Mouse (Mus musculus): ENCODE data around the gene Gm21976. TPM values are rescaled to one million over a fixed set of nuclear protein-coding genes. Genes with fewer than 3 reads are reported as not detected.

The Gm21976 gene
- total RNA-seq, 1 experiment from 2014 or later = not detected

DNA sequence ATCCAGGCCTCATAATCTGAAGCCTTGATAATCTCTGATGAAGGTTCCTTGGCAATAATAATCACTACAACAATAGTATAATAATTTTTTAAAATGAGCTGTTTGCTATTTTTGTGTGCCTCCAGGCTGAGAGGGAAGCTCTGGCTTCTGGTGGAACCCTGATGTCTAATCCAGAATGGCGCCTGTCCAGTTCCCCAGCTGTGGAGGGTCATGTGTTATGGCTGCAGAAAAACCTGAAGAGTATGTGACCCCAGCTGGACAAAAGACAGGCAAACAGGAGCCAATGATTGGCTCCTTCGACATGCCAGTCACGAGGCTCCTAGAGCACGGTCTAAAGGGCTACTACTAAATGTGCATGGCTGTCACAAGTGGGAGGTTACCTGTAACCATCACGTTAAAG, 60.8 kb downstream of the Gm21976 start:
- ATAC-seq (ENCODE audit: extremely low read depth, insufficient number of reproducible peaks, low FRiP score, poor library complexity, severe bottlenecking) = no peak

- ATAC-seq (ENCODE audit: extremely low read depth, insufficient number of reproducible peaks, low FRiP score, poor library complexity, severe bottlenecking) = no peak
Measured at GRCm38 (mm10) chr13:98349491-98349890, 69.8 kb downstream of the Gm21976 start.

DNA sequence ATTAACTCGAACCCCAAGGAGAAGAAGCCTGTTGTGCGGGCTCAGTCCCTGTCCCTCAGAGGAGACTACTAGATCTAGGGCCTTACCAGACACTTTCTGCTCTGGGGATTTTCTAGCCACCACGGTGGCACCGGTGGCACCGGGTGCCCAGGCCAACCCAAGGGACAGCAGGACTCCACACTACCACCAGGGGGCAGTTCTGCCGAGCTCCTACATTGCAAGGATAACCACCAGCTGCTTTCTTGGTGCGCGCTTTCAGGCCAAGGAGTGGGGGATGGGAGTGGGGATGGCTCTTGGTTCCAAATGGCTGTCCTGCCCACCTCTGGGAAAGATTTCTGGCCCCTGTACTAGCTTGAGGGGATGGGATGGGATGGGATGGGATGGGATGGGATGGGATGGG, 71.8 kb downstream of the Gm21976 start:
- ATAC-seq (ENCODE audit: extremely low read depth, insufficient number of reproducible peaks, low FRiP score, poor library complexity, severe bottlenecking) = no peak

- ATAC-seq (ENCODE audit: extremely low read depth, insufficient number of reproducible peaks, low FRiP score, poor library complexity, severe bottlenecking) = no peak
Measured at GRCm38 (mm10) chr13:98352381-98352975, 72.8 kb downstream of the Gm21976 start.

- ATAC-seq (ENCODE audit: extremely low read depth, insufficient number of reproducible peaks, low FRiP score, poor library complexity, severe bottlenecking) = no peak
Measured at GRCm38 (mm10) chr13:98353709-98354089, 74.0 kb downstream of the Gm21976 start.

DNA sequence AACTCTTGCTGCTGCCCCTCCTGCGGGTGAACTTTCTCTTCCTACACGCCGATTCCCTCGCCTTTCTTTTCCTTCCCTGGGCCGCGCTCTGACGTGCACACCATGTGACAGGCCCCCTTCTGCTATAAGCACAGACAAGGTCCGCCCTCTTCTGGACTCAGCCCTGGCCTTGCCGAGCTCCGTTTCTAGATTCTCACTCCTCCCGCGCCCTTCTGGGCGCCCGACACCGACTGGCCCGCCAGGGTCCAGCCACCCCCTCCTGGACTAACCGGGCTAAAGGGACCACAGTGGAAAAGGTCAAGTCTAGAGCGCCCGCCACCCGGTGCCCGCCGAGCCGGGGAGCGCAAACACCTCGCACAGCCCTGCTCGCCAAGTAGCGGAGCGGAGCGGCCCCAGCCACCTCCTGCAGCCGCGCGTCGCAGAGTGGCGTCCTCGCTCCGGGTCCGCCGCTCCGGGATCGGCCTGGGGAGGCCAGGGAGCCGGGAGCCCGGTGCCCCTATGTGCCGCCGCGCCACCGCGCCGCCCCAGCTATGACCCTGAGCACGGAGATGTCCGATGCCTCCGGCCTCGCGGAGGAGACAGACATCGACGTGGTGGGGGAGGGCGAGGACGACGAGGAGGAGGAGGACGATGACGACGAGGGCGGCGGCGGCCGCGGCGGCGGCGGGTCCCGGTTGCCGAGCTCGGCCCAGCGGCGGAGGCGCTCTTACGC, 74.6 kb downstream of the Gm21976 start, which contains the start of gene Foxd1:
Gene Foxd1 (plus strand): TSS at position 153 of the 712 bp plus-strand sequence.
- no peak for ATAC-seq (ENCODE audit: extremely low read depth, insufficient number of reproducible peaks, low FRiP score, poor library complexity, severe bottlenecking)

- ATAC-seq (ENCODE audit: extremely low read depth, insufficient number of reproducible peaks, low FRiP score, poor library complexity, severe bottlenecking) = no peak
Measured at GRCm38 (mm10) chr13:98354871-98355558, 75.3 kb downstream of the Gm21976 start.

DNA sequence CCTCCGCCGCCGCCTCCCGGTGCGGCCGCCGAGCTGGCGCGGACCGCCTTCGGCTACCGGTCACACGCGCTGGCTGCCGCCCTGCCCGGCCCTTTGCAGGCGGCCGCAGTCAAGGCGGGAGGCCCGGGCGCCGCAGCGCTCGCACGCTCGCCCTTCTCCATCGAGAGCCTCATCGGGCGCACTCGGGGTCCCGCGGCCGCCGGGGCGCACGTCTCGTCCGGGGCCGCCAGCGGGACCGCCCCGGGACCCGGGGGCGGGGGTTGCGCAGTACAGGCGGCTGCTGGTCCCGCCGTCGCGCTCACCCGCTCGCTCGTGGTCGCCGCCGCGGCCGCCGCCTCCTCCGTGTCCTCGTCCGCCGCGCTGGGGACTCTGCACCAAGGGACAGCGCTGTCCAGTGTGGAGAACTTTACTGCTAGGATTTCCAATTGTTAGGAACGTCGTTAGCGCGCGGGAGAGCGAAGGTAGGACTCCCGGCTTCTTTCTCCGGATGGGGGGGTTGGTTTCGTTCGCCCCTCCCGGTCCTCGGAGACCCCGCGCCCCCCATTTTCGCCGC, 75.9 kb downstream of the Gm21976 start:
- ATAC-seq (ENCODE audit: extremely low read depth, insufficient number of reproducible peaks, low FRiP score, poor library complexity, severe bottlenecking) = no peak

GRCm38 (mm10) chr13:98356176-98356972, 76.7 kb downstream of the Gm21976 start:
- ATAC-seq (ENCODE audit: extremely low read depth, insufficient number of reproducible peaks, low FRiP score, poor library complexity, severe bottlenecking) = no peak

Other genes with a start within 250 kb of the Gm21976 start
- 0.12 TPM in 1 of 2 replicates, not detected in the other for gene Arhgef28, start 73.4 kb upstream of the Gm21976 start, total RNA-seq (2017)
- gene Utp15, start 16.8 kb upstream of the Gm21976 start, total RNA-seq (2017) = 29.2 and 34.4 TPM in 2 replicates
- gene Ankra2, start 16.8 kb upstream of the Gm21976 start, total RNA-seq (2017) = 48.7 and 49.0 TPM in 2 replicates
- gene Btf3, start 37.1 kb downstream of the Gm21976 start, total RNA-seq (2017) = 539 and 559 TPM in 2 replicates
- not detected in 2 replicates for gene Foxd1, start 74.4 kb downstream of the Gm21976 start, total RNA-seq (2017)
- gene Gm10320, start 212.1 kb downstream of the Gm21976 start, total RNA-seq (2017) = not detected in 2 replicates

Data from neutrophil, adult 5-6 weeks (primary cell).